Mouse (Mus musculus) testis, adult 2 months (tissue): ENCODE data around the gene Clic1.

Source experiments
- CTCF ChIP-seq: fragments of 200-500 bp; IDR thresholded peaks from 2 replicates; pipeline ENCODE4 v1.5.1; 2012; ENCODE audit warnings: low read depth, mild to moderate bottlenecking, inconsistent platforms, low read length, moderate library complexity; ENCODE audit not compliant: control insufficient read depth, insufficient read depth, insufficient replicate concordance
- POLR2A ChIP-seq: fragments of 200-500 bp; IDR thresholded peaks from 2 replicates; pipeline ENCODE4 v1.6.1; 2012; ENCODE audit warnings: low read depth, mild to moderate bottlenecking, inconsistent platforms, low read length, moderate library complexity; ENCODE audit not compliant: control insufficient read depth

DNA sequence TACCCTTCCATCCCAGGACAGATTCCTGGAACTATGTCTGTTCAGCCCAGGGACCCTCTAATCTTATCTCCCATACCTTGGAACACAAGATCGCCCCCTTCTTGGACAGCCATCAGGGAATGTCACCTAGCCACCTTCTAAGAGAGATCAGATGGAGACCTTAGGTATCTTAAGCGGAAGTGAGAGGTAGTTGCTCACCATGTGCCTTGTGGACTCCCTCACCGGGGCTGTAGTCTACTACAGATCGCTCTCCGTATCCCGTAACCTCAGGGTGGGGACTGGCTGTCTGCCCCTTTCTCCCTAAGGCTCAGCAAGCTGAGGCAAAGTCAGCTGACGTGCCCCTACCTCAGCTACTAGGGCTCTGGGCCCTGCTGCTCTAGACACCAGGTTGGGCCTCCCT lies 54.3 kb downstream of the Clic1 start:
- TF ChIP-seq CTCF (no peak), POLR2A (no peak)
